Mouse (Mus musculus) forebrain, embryonic 13.5 days (tissue): ENCODE measurements around the gene Kcnh2. TPM values are rescaled to one million over a fixed set of nuclear protein-coding genes. Genes with fewer than 3 reads are reported as not detected.
"Not testable (repeated sequence)": the region's sequence is repeated elsewhere in the genome, so short reads cannot be mapped to it uniquely, and the experiment has no call there.

Experiments used
- ATAC-seq: fragments of 200-750 bp; cut with Nextera tagmentation; 2 replicates; pipeline ENCODE4 v1.8.0; 2017
- H3K27ac ChIP-seq: fragments of 300-500 bp; sonication (generic); 2 replicates; pipeline ENCODE4 v1.5.1; 2015; ENCODE audit warnings: inconsistent platforms, mild to moderate bottlenecking, moderate library complexity
- H3K27me3 ChIP-seq: fragments of 300-500 bp; sonication (generic); 2 replicates; pipeline ENCODE4 v1.6.1; 2015; ENCODE audit warnings: mild to moderate bottlenecking, inconsistent platforms
- H3K36me3 ChIP-seq: fragments of 300-500 bp; sonication (generic); 2 replicates; pipeline ENCODE4 v1.6.1; 2015; ENCODE audit warnings: mild to moderate bottlenecking, inconsistent platforms; ENCODE audit not compliant: poor library complexity, severe bottlenecking
- H3K4me1 ChIP-seq: fragments of 300-500 bp; sonication (generic); 2 replicates; pipeline ENCODE4 v1.6.1; 2015; ENCODE audit warnings: inconsistent platforms
- H3K4me2 ChIP-seq: fragments of 300-500 bp; sonication (generic); 2 replicates; pipeline ENCODE4 v1.6.1; 2015; ENCODE audit warnings: inconsistent platforms, mild to moderate bottlenecking, moderate library complexity
- H3K4me3 ChIP-seq: fragments of 300-500 bp; sonication (generic); 2 replicates; pipeline ENCODE4 v1.5.1; 2015; ENCODE audit warnings: mild to moderate bottlenecking, inconsistent platforms
- H3K9ac ChIP-seq: fragments of 300-500 bp; sonication (generic); 2 replicates; pipeline ENCODE4 v1.6.1; 2015; ENCODE audit warnings: mild to moderate bottlenecking, inconsistent platforms
- H3K9me3 ChIP-seq: fragments of 300-500 bp; sonication (generic); replicated peaks from 2 replicates; pipeline ENCODE4 v1.6.1; 2016; ENCODE audit warnings: inconsistent platforms
- WGBS: fragments of 180-500 bp; shearing (Covaris S2); methylation state at CpG from one replicate; pipeline ENCODE4 v1.1.7; 2015; 5-methylcytosine and 5-hydroxymethylcytosine counted together
- polyA plus RNA-seq: library from polyadenylated mRNA; unstranded; fragments of >200 nt; fragmentation: Nextera tagmentation; extraction: Ambion mirVana; gene quantifications from 2 replicates; pipeline ENCODE4 v1.2.1, GENCODE M21; 2015

Gene Kcnh2
- polyA plus RNA-seq: 4.3 and 6.9 TPM in 2 replicates

GRCm38 (mm10) chr5:24351278-24351677, at the start of gene Kcnh2:
Kcnh2 (minus strand) TSS chr5:24351604.
- Histone ChIP-seq H3K9me3 (no peaks in the 10 kb centered on the region), H3K27me3 (peaks cover 23% of the 10 kb centered on the region)

GRCm38 (mm10) chr5:24400362-24400761, 49.0 kb upstream of the Kcnh2 start:
- Histone ChIP-seq H3K27ac (no peak overlapping the region), H3K4me1 (no peaks in the 10 kb centered on the region), H3K9me3 (no peaks in the 10 kb centered on the region), H3K9ac (no peak overlapping the region), H3K36me3 (peaks cover 34% of the 10 kb centered on the region), H3K4me3 (no peak overlapping the region), H3K27me3 (no peaks in the 10 kb centered on the region), H3K4me2 (no peak overlapping the region)
- 93% methylated on average over 11 of the region's 11 CpGs for WGBS
- no peak for ATAC-seq

More at GRCm38 (mm10) chr5:24351278-24351677, at the start of gene Kcnh2:
- Histone ChIP-seq H3K4me3 (peak within 1 kb of the TSS; percentile 72), H3K36me3 (no peaks in the 10 kb centered on the region), H3K4me2 (peak within 1 kb of the TSS; percentile 94), H3K4me1 (peaks cover 53% of the 10 kb centered on the region), H3K27ac (peak within 1 kb of the TSS; percentile 89), H3K9ac (peak within 1 kb of the TSS; percentile 87)
- no peak for ATAC-seq
- WGBS: 1% methylated on average over 27 of the region's 53 CpGs

GRCm38 (mm10) chr5:24399686-24400085, 48.3 kb upstream of the Kcnh2 start:
- H3K9me3 ChIP-seq: no peaks in the 10 kb centered on the region
- H3K4me2 ChIP-seq: no peak overlapping the region
- H3K4me1 ChIP-seq: peaks cover 5% of the 10 kb centered on the region; the same call in 1 of the 2 replicates
- no peak overlapping the region for H3K9ac ChIP-seq
- no peak overlapping the region for H3K4me3 ChIP-seq
- ATAC-seq: no peak
- peaks cover 33% of the 10 kb centered on the region for H3K36me3 ChIP-seq
- 87% methylated on average over 10 of the region's 10 CpGs for WGBS
- no peaks in the 10 kb centered on the region for H3K27me3 ChIP-seq
- H3K27ac ChIP-seq: no peak overlapping the region

GRCm38 (mm10) chr5:24396254-24396653, 44.9 kb upstream of the Kcnh2 start:
- H3K4me1 ChIP-seq, H3K36me3 ChIP-seq, H3K27me3 ChIP-seq, H3K4me3 ChIP-seq, ATAC-seq, H3K9me3 ChIP-seq, H3K4me2 ChIP-seq, H3K27ac ChIP-seq, H3K9ac ChIP-seq: not testable (repeated sequence)
- WGBS: 86% methylated on average over 6 of the region's 6 CpGs

GRCm38 (mm10) chr5:24394165-24394894, 42.9 kb upstream of the Kcnh2 start:
- ATAC-seq: peak; percentile 97
- Histone ChIP-seq H3K9me3 (no peaks in the 10 kb centered on the region), H3K27ac (peak overlapping the region; percentile 75), H3K36me3 (no peaks in the 10 kb centered on the region), H3K27me3 (peaks cover 22% of the 10 kb centered on the region), H3K4me2 (peak overlapping the region; percentile 65), H3K4me1 (peaks cover 6% of the 10 kb centered on the region; the same call in 1 of the 2 replicates), H3K9ac (peak overlapping the region; percentile 62; the same call in 1 of the 2 replicates), H3K4me3 (peak overlapping the region; percentile 54)
- WGBS: under 1% methylated on average over 36 of the region's 36 CpGs

GRCm38 (mm10) chr5:24393392-24393997, 42.1 kb upstream of the Kcnh2 start, which contains the start of gene Abcb8:
Abcb8 (plus strand) TSS chr5:24393663.
- Histone ChIP-seq H3K27ac (peak within 1 kb of the TSS; percentile 75), H3K4me3 (peak within 1 kb of the TSS; percentile 54), H3K9me3 (no peaks in the 10 kb centered on the region), H3K27me3 (peaks cover 29% of the 10 kb centered on the region), H3K9ac (peak within 1 kb of the TSS; percentile 62; the same call in 1 of the 2 replicates), H3K4me1 (peaks cover 6% of the 10 kb centered on the region; the same call in 1 of the 2 replicates), H3K4me2 (peak within 1 kb of the TSS; percentile 65), H3K36me3 (no peaks in the 10 kb centered on the region)
- no peak for ATAC-seq
- 19% methylated on average over 7 of the region's 7 CpGs for WGBS

- H3K36me3 ChIP-seq: no peaks in the 10 kb centered on the region
- peaks cover 13% of the 10 kb centered on the region for H3K4me1 ChIP-seq
- whole genome bisulfite sequencing: 78% methylated on average over 7 of the region's 7 CpGs
- H3K27me3 ChIP-seq: peaks cover 37% of the 10 kb centered on the region
- no peak overlapping the region for H3K4me2 ChIP-seq
- no peak overlapping the region for H3K9ac ChIP-seq
- ATAC-seq: no peak
- H3K27ac ChIP-seq: no peak overlapping the region
- no peaks in the 10 kb centered on the region for H3K9me3 ChIP-seq
- H3K4me3 ChIP-seq: no peak overlapping the region
These were observed 41.3 kb upstream of the Kcnh2 start for GRCm38 (mm10) chr5:24392724-24393123.

GRCm38 (mm10) chr5:24391864-24392263, 40.5 kb upstream of the Kcnh2 start, which contains the start of gene Atg9b:
Atg9b (minus strand) TSS chr5:24392143.
- H3K36me3 ChIP-seq: no peaks in the 10 kb centered on the region
- H3K4me3 ChIP-seq: no peak within 1 kb of the TSS
- H3K4me2 ChIP-seq: no peak within 1 kb of the TSS
- no peak for ATAC-seq
- no peak within 1 kb of the TSS for H3K9ac ChIP-seq
- H3K9me3 ChIP-seq: no peaks in the 10 kb centered on the region
- peaks cover 22% of the 10 kb centered on the region for H3K4me1 ChIP-seq
- no peak within 1 kb of the TSS for H3K27ac ChIP-seq
- H3K27me3 ChIP-seq: peaks cover 46% of the 10 kb centered on the region
- WGBS: 81% methylated on average over 7 of the region's 7 CpGs

- no peak overlapping the region for H3K4me2 ChIP-seq
- H3K27me3 ChIP-seq: peaks cover 65% of the 10 kb centered on the region
- no peak overlapping the region for H3K9ac ChIP-seq
- H3K27ac ChIP-seq: no peak overlapping the region
- WGBS: 85% methylated on average over 4 of the region's 4 CpGs
- H3K36me3 ChIP-seq: no peaks in the 10 kb centered on the region
- no peak for ATAC-seq
- H3K4me3 ChIP-seq: no peak overlapping the region
- no peaks in the 10 kb centered on the region for H3K9me3 ChIP-seq
- peaks cover 17% of the 10 kb centered on the region for H3K4me1 ChIP-seq
These were observed 38.2 kb upstream of the Kcnh2 start for GRCm38 (mm10) chr5:24389658-24390020.

GRCm38 (mm10) chr5:24389011-24389657, 37.7 kb upstream of the Kcnh2 start:
- 53% methylated on average over 7 of the region's 7 CpGs for WGBS
- no peak overlapping the region for H3K27ac ChIP-seq
- H3K4me2 ChIP-seq: no peak overlapping the region
- no peaks in the 10 kb centered on the region for H3K9me3 ChIP-seq
- H3K27me3 ChIP-seq: peaks cover 65% of the 10 kb centered on the region
- H3K9ac ChIP-seq: 0 out of 2 replicates have a peak overlapping the region, but pooled peaks have one; percentile 23
- peaks cover 17% of the 10 kb centered on the region for H3K4me1 ChIP-seq
- H3K4me3 ChIP-seq: no peak overlapping the region
- no peaks in the 10 kb centered on the region for H3K36me3 ChIP-seq
- no peak for ATAC-seq

- Histone ChIP-seq H3K9ac (peak overlapping the region; percentile 59), H3K27ac (no peak overlapping the region), H3K4me3 (peak overlapping the region; percentile 45), H3K27me3 (peaks cover 65% of the 10 kb centered on the region), H3K36me3 (no peaks in the 10 kb centered on the region), H3K4me2 (peak overlapping the region; percentile 95), H3K4me1 (peaks cover 22% of the 10 kb centered on the region), H3K9me3 (no peaks in the 10 kb centered on the region)
- WGBS: 22% methylated on average over 26 of the region's 26 CpGs
- no peak for ATAC-seq
These were observed 37.0 kb upstream of the Kcnh2 start for GRCm38 (mm10) chr5:24388246-24388915.
